Mouse (Mus musculus) megakaryocyte, embryonic 14.5 days (primary cell): Measurements from ENCODE around the gene Bmp7.

Source experiments
- FLI1 ChIP-seq: IDR thresholded peaks from 2 replicates; pipeline ENCODE4 v1.6.1; 2012; ENCODE audit warnings: low read length, inconsistent platforms, mixed read lengths
- GATA1 ChIP-seq: IDR thresholded peaks from 3 replicates; pipeline ENCODE4 v1.6.1; 2012; ENCODE audit warnings: mixed read lengths, low read length, inconsistent platforms, borderline replicate concordance

DNA sequence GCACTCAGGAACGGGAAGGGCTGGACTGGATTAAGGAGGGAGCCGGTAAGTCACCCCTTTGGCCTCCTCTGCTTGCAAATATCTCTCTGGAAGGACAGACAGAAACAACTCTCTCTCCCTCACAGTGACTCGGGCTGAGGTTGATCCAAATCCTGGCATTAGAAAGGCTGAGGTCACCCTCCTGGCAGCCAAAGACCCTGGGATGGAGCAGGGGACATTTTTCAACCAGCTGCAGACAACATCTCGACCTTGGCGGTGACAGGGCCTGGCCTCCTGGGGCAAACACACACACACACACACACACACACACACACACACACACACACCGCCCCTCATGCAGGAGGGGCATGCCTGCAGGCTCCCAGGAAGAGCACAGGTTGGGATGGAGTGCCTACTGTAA lies 29.0 kb downstream of the Bmp7 start:
- no peak for TF ChIP-seq GATA1
- TF ChIP-seq FLI1: no peak
